In genomic region chr4:145774241-145774761, GRCm38 (mm10) we compare ENCODE assay signal across 8 mouse cellular contexts.
DNase-seq lines count a peak whose midpoint lies in the region; ATAC-seq lines count a peak whose summit lies in the region.
"Not testable (repeated sequence)": the region's sequence is repeated elsewhere in the genome, so short reads cannot be mapped to it uniquely, and the experiment has no call there.

No protein-coding gene starts in this region.

- not testable (repeated sequence) for H3K27ac ChIP-seq in forebrain, embryonic 13.5 days; heart, embryonic 16.5 days (ENCODE audit: low read length); kidney, embryonic 14.5 days (ENCODE audit: low read depth, low read length); limb, embryonic 15.5 days; midbrain, embryonic 12.5 days (replicated peaks)

- H3K4me1 ChIP-seq in forebrain, embryonic 13.5 days; heart, embryonic 16.5 days (ENCODE audit: control insufficient read depth, insufficient read depth, low read length); kidney, embryonic 14.5 days (ENCODE audit: control insufficient read depth, insufficient read depth, low read length); limb, embryonic 15.5 days; midbrain, embryonic 12.5 days: not testable (repeated sequence)

- not testable (repeated sequence) for H3K9me3 ChIP-seq in forebrain, embryonic 13.5 days (replicated peaks); heart, embryonic 16.5 days (replicated peaks; ENCODE audit: control insufficient read depth, low read length); kidney, embryonic 14.5 days (ENCODE audit: control insufficient read depth, low read length); limb, embryonic 15.5 days; midbrain, embryonic 12.5 days

- peak; percentile 51 to 64 for DNase-seq in adrenal gland, postnatal 36 days
- DNase-seq in right cerebral cortex, postnatal 4 days: peak; percentile 4
- DNase-seq in yolk sac, embryonic 10.5 days (ENCODE audit: low spot score): peak; percentile 9

- not testable (repeated sequence) for H3K36me3 ChIP-seq in forebrain, embryonic 13.5 days (ENCODE audit: poor library complexity, severe bottlenecking); heart, embryonic 16.5 days (ENCODE audit: control insufficient read depth, insufficient read depth); kidney, embryonic 14.5 days (ENCODE audit: control insufficient read depth, insufficient read depth, low read length); limb, embryonic 15.5 days; midbrain, embryonic 12.5 days

- peak; percentile 89 for ATAC-seq in forebrain, embryonic 13.5 days
- ATAC-seq in heart, embryonic 16.5 days (replicated peaks; ENCODE audit: extremely low read depth, insufficient read depth, low FRiP score): peak; percentile 83
- ATAC-seq in kidney, embryonic 14.5 days (ENCODE audit: low FRiP score, low TSS enrichment): peak; percentile 99
- ATAC-seq in limb, embryonic 15.5 days (ENCODE audit: insufficient number of reproducible peaks, low FRiP score, low TSS enrichment, low read depth): peak; percentile 80
- ATAC-seq in midbrain, embryonic 12.5 days (ENCODE audit: low FRiP score, low read depth): peak; percentile 98

- not testable (repeated sequence) for H3K9ac ChIP-seq in forebrain, embryonic 13.5 days; heart, embryonic 16.5 days (ENCODE audit: low read length); kidney, embryonic 14.5 days (ENCODE audit: low read depth, low read length); limb, embryonic 15.5 days; midbrain, embryonic 12.5 days (replicated peaks)

- H3K4me3 ChIP-seq in forebrain, embryonic 13.5 days: peak overlapping the region; percentile 25
- H3K4me3 ChIP-seq in heart, embryonic 16.5 days (ENCODE audit: low read length): peak overlapping the region; percentile 33
- H3K4me3 ChIP-seq in kidney, embryonic 14.5 days (ENCODE audit: low read length): peak overlapping the region; percentile 22; the same call in 1 of the 2 replicates
- H3K4me3 ChIP-seq in limb, embryonic 15.5 days: peak overlapping the region; percentile 33
- peak overlapping the region; percentile 29 for H3K4me3 ChIP-seq in midbrain, embryonic 12.5 days

- H3K27me3 ChIP-seq in forebrain, embryonic 13.5 days; heart, embryonic 16.5 days (ENCODE audit: control insufficient read depth, insufficient read depth, low read length); kidney, embryonic 14.5 days (ENCODE audit: control insufficient read depth, insufficient read depth, low read length); limb, embryonic 15.5 days; midbrain, embryonic 12.5 days: not testable (repeated sequence)

- peak overlapping the region; percentile 50 for H3K4me2 ChIP-seq in forebrain, embryonic 13.5 days
- H3K4me2 ChIP-seq in heart, embryonic 16.5 days (ENCODE audit: low read depth, low read length): peak overlapping the region; percentile 57
- peak overlapping the region; percentile 27; the same call in 1 of the 2 replicates for H3K4me2 ChIP-seq in kidney, embryonic 14.5 days (replicated peaks; ENCODE audit: low read depth, low read length)
- H3K4me2 ChIP-seq in limb, embryonic 15.5 days: peak overlapping the region; percentile 38
- peak overlapping the region; percentile 41 for H3K4me2 ChIP-seq in midbrain, embryonic 12.5 days (replicated peaks)

- WGBS in forebrain, embryonic 13.5 days: 2% methylated on average over 47 of the region's 49 CpGs
- WGBS in heart, embryonic 16.5 days: 2% methylated on average over 39 of the region's 49 CpGs
- WGBS in kidney, embryonic 14.5 days: 2% methylated on average over 42 of the region's 49 CpGs
- WGBS in limb, embryonic 15.5 days: 2% methylated on average over 48 of the region's 49 CpGs
- WGBS in midbrain, embryonic 12.5 days: 1% methylated on average over 40 of the region's 49 CpGs

Comparison
In these comparisons a context has a peak if more than half of its experiments do, and no peak if none do; other contexts are left out.
1. DNase-seq: peak in every context shown above with its lines; median percentile 58 in adrenal gland, postnatal 36 days; 9 in yolk sac, embryonic 10.5 days; 4 in right cerebral cortex, postnatal 4 days.